Mouse (Mus musculus): ENCODE results near the gene Cited2. TPM values are rescaled to one million over a fixed set of nuclear protein-coding genes. Genes with fewer than 3 reads are reported as not detected.

The Cited2 gene
- polyA plus RNA-seq, 1 experiment from 2014 or later = 49.6 TPM

DNA sequence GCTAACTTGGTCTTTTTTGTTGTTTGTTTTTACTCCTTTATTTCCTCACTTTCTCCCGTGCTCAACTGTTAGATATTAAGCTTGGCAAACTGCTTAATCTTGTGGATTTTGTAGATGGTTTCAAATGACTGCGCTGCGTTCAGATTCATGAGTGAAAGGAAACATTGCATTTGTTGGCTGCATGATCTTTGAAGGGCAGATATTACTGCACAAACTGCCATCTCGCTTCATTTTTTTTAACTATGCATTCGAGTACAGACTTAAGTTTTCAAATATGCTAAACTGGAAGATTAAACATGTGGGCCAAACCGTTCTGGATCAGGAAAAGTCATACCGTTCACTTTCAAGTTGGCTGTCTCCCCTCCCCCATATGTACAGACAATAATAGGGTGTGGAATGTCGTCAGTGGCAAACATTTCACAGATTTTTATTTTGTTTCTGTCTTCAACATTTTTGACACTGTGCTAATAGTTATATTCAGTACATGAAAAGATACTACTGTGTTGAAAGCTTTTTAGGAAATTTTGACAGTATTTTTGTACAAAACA is 2.1 kb downstream of the Cited2 start:
- Histone ChIP-seq H3K36me3 (no peaks in the 10 kb centered on the region; the same call in 1 of the 2 replicates), H3K4me2 (peak overlapping the region; percentile 84), H3K4me3 (peak overlapping the region; percentile 88), H3K27ac (ENCODE audit: poor library complexity, severe bottlenecking) (peak overlapping the region; percentile 28; the same call in 1 of the 2 replicates), H3K4me1 (replicated peaks) (peaks cover 33% of the 10 kb centered on the region), H3K9ac (no peak overlapping the region), H3K9me3 (replicated peaks) (no peaks in the 10 kb centered on the region), H3K27me3 (replicated peaks) (no peaks in the 10 kb centered on the region)
- 12% methylated on average over 8 of the region's 8 CpGs for WGBS
- no peak for ATAC-seq (ENCODE audit: insufficient number of reproducible peaks, low FRiP score)

DNA sequence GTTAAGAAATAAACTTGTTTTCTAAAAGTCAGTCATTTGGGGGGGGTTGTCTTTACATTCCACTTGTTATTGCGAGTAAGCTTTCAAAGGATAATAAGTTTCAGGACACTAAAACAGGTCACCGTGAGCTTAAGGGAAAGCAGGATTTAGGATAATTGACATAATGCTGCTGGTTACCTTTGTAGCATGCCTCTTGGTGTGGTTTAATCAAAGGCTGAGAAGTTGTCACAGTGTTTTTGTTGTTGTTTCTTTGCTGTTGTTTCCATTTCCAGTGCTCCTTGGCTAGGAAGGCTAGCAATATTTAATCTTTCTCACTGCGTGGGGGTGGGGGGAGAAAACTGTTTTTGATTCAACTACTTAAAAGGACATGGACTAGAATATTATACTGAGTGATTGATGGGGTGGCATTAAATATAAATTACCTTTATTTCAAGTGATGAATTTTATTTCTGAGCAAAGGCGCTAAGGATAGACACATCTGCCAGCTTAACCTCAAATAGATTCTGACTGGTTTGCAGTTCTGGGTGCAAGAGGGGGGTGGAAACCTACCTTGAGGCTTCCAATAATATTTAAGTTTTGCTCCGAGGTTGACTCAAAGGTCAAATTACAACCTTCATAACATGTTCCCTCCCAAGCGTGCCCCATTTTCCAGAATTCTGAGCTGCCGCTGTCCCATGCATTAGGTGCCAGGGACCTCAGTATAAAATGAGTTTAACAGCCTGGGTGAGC is 2.8 kb downstream of the Cited2 start:
- 56% methylated on average over 7 of the region's 7 CpGs for WGBS
- peak overlapping the region; percentile 62 for H3K9ac ChIP-seq
- ATAC-seq (ENCODE audit: insufficient number of reproducible peaks, low FRiP score) = no peak
- H3K4me1 ChIP-seq (replicated peaks) = peaks cover 30% of the 10 kb centered on the region
- peak overlapping the region; percentile 54 for H3K4me2 ChIP-seq
- no peaks in the 10 kb centered on the region for H3K9me3 ChIP-seq (replicated peaks)
- no peaks in the 10 kb centered on the region; the same call in 1 of the 2 replicates for H3K36me3 ChIP-seq
- H3K4me3 ChIP-seq = peak overlapping the region; percentile 24
- no peak overlapping the region for H3K27ac ChIP-seq (ENCODE audit: poor library complexity, severe bottlenecking)
- no peaks in the 10 kb centered on the region for H3K27me3 ChIP-seq (replicated peaks)

GRCm38 (mm10) chr10:17726373-17726720 is 3.3 kb downstream of the Cited2 start:
- WGBS = 44% methylated on average over 2 of the region's 2 CpGs
- no peak overlapping the region for H3K4me3 ChIP-seq
- peak overlapping the region; percentile 54 for H3K4me2 ChIP-seq
- peaks cover 26% of the 10 kb centered on the region for H3K4me1 ChIP-seq (replicated peaks)
- no peak for ATAC-seq (ENCODE audit: insufficient number of reproducible peaks, low FRiP score)
- peak overlapping the region; percentile 5; the same call in 1 of the 2 replicates for H3K27ac ChIP-seq (ENCODE audit: poor library complexity, severe bottlenecking)
- H3K36me3 ChIP-seq = no peaks in the 10 kb centered on the region; the same call in 1 of the 2 replicates
- no peak overlapping the region for H3K9ac ChIP-seq
- no peaks in the 10 kb centered on the region for H3K27me3 ChIP-seq (replicated peaks)
- H3K9me3 ChIP-seq (replicated peaks) = no peaks in the 10 kb centered on the region

DNA sequence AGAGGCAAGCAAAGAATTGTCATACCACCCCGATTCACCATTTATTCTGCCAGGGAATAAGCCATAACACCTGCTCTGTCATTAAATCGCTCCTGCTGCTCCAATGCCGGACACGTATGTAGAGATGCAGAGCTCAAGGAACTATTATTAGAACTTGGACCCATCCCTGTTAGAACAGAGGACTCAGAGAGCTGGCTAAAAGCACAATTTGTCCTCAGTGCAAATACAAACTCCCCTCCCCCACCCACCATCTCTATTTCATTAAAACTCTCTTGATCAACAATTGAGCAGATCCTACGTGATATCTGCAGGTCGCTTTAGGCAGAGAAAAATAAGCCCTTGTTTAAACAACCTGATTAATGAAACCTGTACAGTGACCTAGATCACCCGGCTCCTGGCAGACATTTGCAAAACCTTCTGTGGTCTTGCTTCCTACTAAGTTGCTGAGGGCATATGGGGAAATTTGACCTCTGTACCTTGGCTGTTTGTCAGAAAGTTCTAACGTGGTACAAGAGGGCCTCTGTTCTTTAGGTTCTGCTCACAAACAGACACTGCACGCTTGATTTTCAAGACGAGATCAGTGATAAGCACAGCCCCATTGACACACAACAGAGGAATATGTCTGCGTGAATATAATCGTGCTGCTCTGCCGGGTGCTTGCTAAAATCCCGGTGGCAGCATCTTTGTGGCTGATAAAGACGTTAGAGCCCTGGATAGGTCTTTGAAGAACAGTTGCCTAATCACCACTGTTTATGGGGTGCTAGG is 4.3 kb downstream of the Cited2 start:
- Histone ChIP-seq H3K36me3 (no peaks in the 10 kb centered on the region; the same call in 1 of the 2 replicates), H3K9ac (peak overlapping the region; percentile 54; the same call in 1 of the 2 replicates), H3K9me3 (replicated peaks) (no peaks in the 10 kb centered on the region), H3K4me2 (peak overlapping the region; percentile 61), H3K4me1 (replicated peaks) (peaks cover 26% of the 10 kb centered on the region), H3K27ac (ENCODE audit: poor library complexity, severe bottlenecking) (peak overlapping the region; percentile 57), H3K27me3 (replicated peaks) (no peaks in the 10 kb centered on the region), H3K4me3 (peak overlapping the region; percentile 20)
- ATAC-seq (ENCODE audit: insufficient number of reproducible peaks, low FRiP score) = no peak
- 14% methylated on average over 15 of the region's 15 CpGs for WGBS

DNA sequence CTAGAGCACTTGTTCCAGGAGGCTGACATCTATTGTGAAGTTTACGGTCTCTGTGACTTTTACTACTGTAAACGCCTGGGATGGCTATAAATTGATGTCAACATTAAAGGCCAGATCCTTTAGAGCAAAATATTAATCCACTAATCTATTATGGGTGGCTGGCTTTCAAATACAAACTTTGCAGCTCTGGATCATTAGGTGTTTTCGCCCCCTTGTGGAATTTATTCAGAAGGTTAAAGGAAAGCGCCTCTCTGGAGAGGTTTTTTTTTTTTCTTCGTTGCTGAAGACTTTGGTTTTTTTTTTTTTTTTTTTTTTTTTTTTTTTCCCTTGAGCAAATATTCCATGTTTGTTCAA is 4.9 kb downstream of the Cited2 start:
- Histone ChIP-seq H3K9ac (0 out of 2 replicates have a peak overlapping the region, but pooled peaks have one; percentile 54), H3K4me2 (peak overlapping the region; percentile 61), H3K27ac (ENCODE audit: poor library complexity, severe bottlenecking) (peak overlapping the region; percentile 57; the same call in 1 of the 2 replicates), H3K36me3 (no peaks in the 10 kb centered on the region; the same call in 1 of the 2 replicates), H3K27me3 (replicated peaks) (no peaks in the 10 kb centered on the region), H3K4me1 (replicated peaks) (peaks cover 26% of the 10 kb centered on the region), H3K9me3 (replicated peaks) (no peaks in the 10 kb centered on the region), H3K4me3 (peak overlapping the region; percentile 20)
- ATAC-seq (ENCODE audit: insufficient number of reproducible peaks, low FRiP score) = no peak
- WGBS = 9% methylated on average over 5 of the region's 5 CpGs

GRCm38 (mm10) chr10:17728711-17729110 is 5.7 kb downstream of the Cited2 start:
- no peaks in the 10 kb centered on the region; the same call in 1 of the 2 replicates for H3K36me3 ChIP-seq
- H3K4me3 ChIP-seq = no peak overlapping the region
- H3K27ac ChIP-seq (ENCODE audit: poor library complexity, severe bottlenecking) = no peak overlapping the region
- ATAC-seq (ENCODE audit: insufficient number of reproducible peaks, low FRiP score) = no peak
- no peaks in the 10 kb centered on the region for H3K27me3 ChIP-seq (replicated peaks)
- no peak overlapping the region for H3K9ac ChIP-seq
- peaks cover 26% of the 10 kb centered on the region for H3K4me1 ChIP-seq (replicated peaks)
- no peak overlapping the region for H3K4me2 ChIP-seq
- WGBS = 24% methylated on average over 4 of the region's 4 CpGs
- H3K9me3 ChIP-seq (replicated peaks) = no peaks in the 10 kb centered on the region

- Histone ChIP-seq H3K27ac (ENCODE audit: poor library complexity, severe bottlenecking) (no peak overlapping the region), H3K4me2 (no peak overlapping the region), H3K4me3 (no peak overlapping the region), H3K9ac (no peak overlapping the region), H3K4me1 (replicated peaks) (peaks cover 26% of the 10 kb centered on the region), H3K36me3 (no peaks in the 10 kb centered on the region; the same call in 1 of the 2 replicates), H3K27me3 (replicated peaks) (no peaks in the 10 kb centered on the region), H3K9me3 (replicated peaks) (no peaks in the 10 kb centered on the region)
- no peak for ATAC-seq (ENCODE audit: insufficient number of reproducible peaks, low FRiP score)
- 50% methylated on average over 6 of the region's 6 CpGs for WGBS
Observed at GRCm38 (mm10) chr10:17729476-17729875, 6.5 kb downstream of the Cited2 start.

GRCm38 (mm10) chr10:17733057-17733456 is 10.0 kb downstream of the Cited2 start:
- no peak overlapping the region for H3K9ac ChIP-seq
- ATAC-seq (ENCODE audit: insufficient number of reproducible peaks, low FRiP score) = no peak
- H3K4me3 ChIP-seq = no peak overlapping the region
- peaks cover 3% of the 10 kb centered on the region; the same call in 1 of the 2 replicates for H3K4me1 ChIP-seq (replicated peaks)
- H3K36me3 ChIP-seq = no peaks in the 10 kb centered on the region
- WGBS = 24% methylated on average over 4 of the region's 4 CpGs
- no peak overlapping the region for H3K27ac ChIP-seq (ENCODE audit: poor library complexity, severe bottlenecking)
- H3K9me3 ChIP-seq (replicated peaks) = no peaks in the 10 kb centered on the region
- H3K27me3 ChIP-seq (replicated peaks) = no peaks in the 10 kb centered on the region
- no peak overlapping the region for H3K4me2 ChIP-seq

- H3K4me1 ChIP-seq (replicated peaks) = no peaks in the 10 kb centered on the region
- no peak for ATAC-seq (ENCODE audit: insufficient number of reproducible peaks, low FRiP score)
- no peak overlapping the region for H3K4me3 ChIP-seq
- H3K27ac ChIP-seq (ENCODE audit: poor library complexity, severe bottlenecking) = no peak overlapping the region
- no peaks in the 10 kb centered on the region for H3K36me3 ChIP-seq
- H3K27me3 ChIP-seq (replicated peaks) = no peaks in the 10 kb centered on the region
- peaks cover 5% of the 10 kb centered on the region for H3K9me3 ChIP-seq (replicated peaks)
- no peak overlapping the region for H3K9ac ChIP-seq
- no peak overlapping the region for H3K4me2 ChIP-seq
- WGBS = 89% methylated on average over 2 of the region's 2 CpGs
Observed at GRCm38 (mm10) chr10:17742581-17742980, 19.6 kb downstream of the Cited2 start.

DNA sequence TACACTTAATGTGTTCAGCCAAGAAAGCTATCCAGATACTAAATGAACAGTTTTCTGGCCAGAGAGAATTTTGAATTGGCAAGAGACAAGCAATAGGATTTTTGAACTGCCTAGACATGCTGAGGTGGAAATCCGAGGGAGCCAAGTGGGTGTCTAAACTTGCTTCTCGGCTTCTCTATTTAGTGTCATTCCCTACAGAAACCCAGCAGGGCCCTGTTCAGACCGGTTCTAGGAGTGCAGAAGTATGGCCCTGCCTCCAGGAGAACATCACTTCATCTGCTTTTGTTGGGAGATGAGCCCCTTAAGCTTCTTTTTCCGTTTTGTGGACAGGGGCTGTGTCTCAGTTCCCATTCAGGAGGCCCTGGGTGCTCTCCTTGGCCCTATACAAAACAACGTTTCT is 29.5 kb downstream of the Cited2 start:
- no peaks in the 10 kb centered on the region for H3K4me1 ChIP-seq (replicated peaks)
- WGBS = 74% methylated on average over 5 of the region's 5 CpGs
- no peak overlapping the region for H3K9ac ChIP-seq
- no peak overlapping the region for H3K4me3 ChIP-seq
- no peak overlapping the region for H3K4me2 ChIP-seq
- no peaks in the 10 kb centered on the region for H3K36me3 ChIP-seq
- peaks cover 6% of the 10 kb centered on the region; the same call in 1 of the 2 replicates for H3K9me3 ChIP-seq (replicated peaks)
- ATAC-seq (ENCODE audit: insufficient number of reproducible peaks, low FRiP score) = no peak
- H3K27me3 ChIP-seq (replicated peaks) = no peaks in the 10 kb centered on the region
- H3K27ac ChIP-seq (ENCODE audit: poor library complexity, severe bottlenecking) = no peak overlapping the region

- Histone ChIP-seq H3K4me2 (no peak overlapping the region), H3K27me3 (replicated peaks) (no peaks in the 10 kb centered on the region), H3K4me3 (no peak overlapping the region), H3K9me3 (replicated peaks) (peaks cover 6% of the 10 kb centered on the region; the same call in 1 of the 2 replicates), H3K4me1 (replicated peaks) (peaks cover 5% of the 10 kb centered on the region; the same call in 1 of the 2 replicates), H3K9ac (no peak overlapping the region), H3K27ac (ENCODE audit: poor library complexity, severe bottlenecking) (peak overlapping the region; percentile 66; the same call in 1 of the 2 replicates), H3K36me3 (no peaks in the 10 kb centered on the region)
- WGBS = 42% methylated on average over 3 of the region's 3 CpGs
- ATAC-seq (ENCODE audit: insufficient number of reproducible peaks, low FRiP score) = peak; percentile 76
Observed at GRCm38 (mm10) chr10:17759772-17760171, 36.8 kb downstream of the Cited2 start.

All from heart, embryonic 12.5 days (tissue).